Mouse (Mus musculus) hindbrain, postnatal 0 days (tissue): ENCODE results near the gene Fgd1. TPM values are rescaled to one million over a fixed set of nuclear protein-coding genes. Genes with fewer than 3 reads are reported as not detected.

Experiments used
- ATAC-seq: fragments of 200-750 bp; cut with Nextera tagmentation; 2 replicates; pipeline ENCODE4 v1.8.0; 2017; ENCODE audit warnings: mild to moderate bottlenecking, moderate TSS enrichment, moderate library complexity
- DNase-seq: peaks from one replicate; pipeline ENCODE4 v3.0.0-alpha.2; 2015; ENCODE audit warnings: low spot score
- H3K27ac ChIP-seq: fragments of 300-500 bp; sonication (generic); 2 replicates; pipeline ENCODE4 v1.5.1; 2014; ENCODE audit warnings: mild to moderate bottlenecking
- H3K27me3 ChIP-seq: fragments of 300-500 bp; sonication (generic); 2 replicates; pipeline ENCODE4 v1.6.1; 2014; ENCODE audit warnings: low read length, mixed read lengths; ENCODE audit not compliant: insufficient read depth
- H3K36me3 ChIP-seq: fragments of 300-500 bp; sonication (generic); 2 replicates; pipeline ENCODE4 v1.6.1; 2014; ENCODE audit warnings: low read length, mixed read lengths; ENCODE audit not compliant: insufficient read depth
- H3K4me1 ChIP-seq: fragments of 300-500 bp; sonication (generic); 2 replicates; pipeline ENCODE4 v1.6.1; 2014; ENCODE audit warnings: antibody characterized with exemption, low read length, mixed read lengths; ENCODE audit not compliant: insufficient read depth
- H3K4me2 ChIP-seq: fragments of 300-500 bp; sonication (generic); 2 replicates; pipeline ENCODE4 v1.6.1; 2014; ENCODE audit warnings: low read depth, mild to moderate bottlenecking, low read length, moderate library complexity, mixed read lengths
- H3K4me3 ChIP-seq: fragments of 300-500 bp; sonication (generic); 2 replicates; pipeline ENCODE4 v1.5.1; 2014; ENCODE audit warnings: low read length
- H3K9ac ChIP-seq: fragments of 300-500 bp; sonication (generic); replicated peaks from 2 replicates; pipeline ENCODE4 v1.6.1; 2014; ENCODE audit warnings: mild to moderate bottlenecking, low read length, moderate library complexity, mixed read lengths
- H3K9me3 ChIP-seq: fragments of 300-500 bp; sonication (generic); 2 replicates; pipeline ENCODE4 v1.6.1; 2016; ENCODE audit warnings: low read length, mixed read lengths
- CTCF ChIP-seq: IDR thresholded peaks from 2 replicates; pipeline ENCODE4 v1.5.1; 2016; ENCODE audit warnings: antibody characterized with exemption, control low read depth, low read depth
- WGBS: fragments of 180-500 bp; shearing (Covaris S2); extraction: QIAGEN DNeasy Blood & Tissue Kit; methylation state at CpG from one replicate; pipeline ENCODE4 v1.1.7; 2014; 5-methylcytosine and 5-hydroxymethylcytosine counted together
- polyA plus RNA-seq: library from polyadenylated mRNA; unstranded; fragments of >200 nt; fragmentation: Nextera tagmentation; extraction: Ambion mirVana; gene quantifications from 2 replicates; pipeline ENCODE4 v1.2.1, GENCODE M21; 2015
- total RNA-seq: library from RNA; depleted of rRNA; stranded (reverse); fragments of >200 nt; gene quantifications from 2 replicates; pipeline ENCODE4 v1.2.3, GENCODE M21; 2014

Gene Fgd1
- total and polyA plus RNA-seq, 2 experiments from 2014 or later = 12.7 to 46.3 TPM

DNA sequence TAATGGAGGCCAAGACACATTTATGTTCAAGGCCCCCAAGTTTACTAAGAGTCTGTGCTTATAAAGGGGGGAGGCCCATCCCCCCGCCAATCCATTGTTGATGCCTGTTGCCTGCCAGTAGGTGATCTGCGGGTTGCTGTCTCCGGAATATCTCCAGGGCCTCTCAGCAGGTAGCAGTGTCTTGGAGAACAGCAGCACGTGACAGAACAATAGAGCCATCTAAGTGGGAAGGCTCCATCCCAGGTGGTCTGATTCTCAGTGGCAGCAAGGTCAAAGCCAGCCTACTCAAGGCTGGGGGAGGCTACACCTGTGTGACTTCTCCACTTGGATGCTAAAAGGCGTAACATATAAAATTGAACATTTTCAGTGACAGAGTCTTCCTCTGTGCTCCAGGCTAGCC lies 4.7 kb upstream of the Fgd1 start:
- Histone ChIP-seq H3K9ac (no peak overlapping the region), H3K9me3 (no peaks in the 10 kb centered on the region), H3K27ac (no peak overlapping the region), H3K36me3 (no peaks in the 10 kb centered on the region), H3K4me3 (no peak overlapping the region), H3K4me1 (no peaks in the 10 kb centered on the region), H3K27me3 (no peaks in the 10 kb centered on the region), H3K4me2 (no peak overlapping the region)
- DNase-seq = no peak
- TF ChIP-seq CTCF = no peak
- WGBS = 44% methylated on average over 5 of the region's 5 CpGs
- ATAC-seq = no peak

GRCm38 (mm10) chrX:151046321-151046720 lies 371 bp downstream of the Fgd1 start:
- peak overlapping the region; percentile 62 for H3K4me3 ChIP-seq
- H3K4me2 ChIP-seq = peak overlapping the region; percentile 58
- H3K9ac ChIP-seq = peak overlapping the region; percentile 79
- peak; percentile 36; the same call in 1 of the 2 replicates for ATAC-seq
- DNase-seq = peak; percentile 21
- H3K27ac ChIP-seq = peak overlapping the region; percentile 90
- no peaks in the 10 kb centered on the region for H3K9me3 ChIP-seq
- 46% methylated on average over 11 of the region's 11 CpGs for WGBS
- TF ChIP-seq CTCF = no peak
- H3K27me3 ChIP-seq = no peaks in the 10 kb centered on the region
- no peaks in the 10 kb centered on the region for H3K36me3 ChIP-seq
- H3K4me1 ChIP-seq = no peaks in the 10 kb centered on the region

DNA sequence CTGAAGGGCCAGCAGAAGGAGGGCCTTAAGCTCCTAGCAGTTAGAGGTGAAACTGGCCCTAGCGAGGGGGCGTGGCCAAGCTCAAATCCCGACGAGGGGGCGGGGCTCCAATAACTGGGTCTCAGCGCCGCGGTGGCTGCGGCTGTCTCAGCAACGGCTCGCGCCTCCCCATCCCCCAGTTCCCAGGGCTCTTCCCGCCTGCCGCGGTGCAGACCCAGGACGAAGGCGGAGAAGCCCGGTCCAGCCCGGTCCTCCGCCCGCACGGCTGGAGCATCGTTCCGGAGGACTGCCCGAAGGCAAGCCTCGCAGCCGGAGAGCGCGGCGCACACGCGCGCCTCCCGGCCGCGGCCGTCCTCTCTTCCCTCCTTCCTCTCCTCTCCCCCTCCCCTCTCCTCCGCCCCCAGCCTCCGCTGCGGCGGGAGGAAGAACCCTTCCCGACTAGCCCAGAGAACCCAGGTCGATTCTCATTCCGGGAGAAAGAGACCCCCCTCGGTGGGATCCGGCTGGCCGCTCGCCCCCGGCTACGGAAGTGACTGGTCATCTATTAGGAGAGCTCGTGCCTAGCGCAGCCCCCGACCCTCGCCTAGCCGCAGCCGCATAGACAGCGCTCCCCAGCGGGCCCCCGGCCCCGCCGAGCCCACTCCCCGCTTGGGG lies 954 bp downstream of the Fgd1 start:
- peak overlapping the region; percentile 90 for H3K27ac ChIP-seq
- 36% methylated on average over 48 of the region's 62 CpGs for WGBS

GRCm38 (mm10) chrX:151047431-151048058 lies 1.6 kb downstream of the Fgd1 start:
- Histone ChIP-seq H3K9ac (peak overlapping the region; percentile 79), H3K27ac (peak overlapping the region; percentile 90), H3K27me3 (no peaks in the 10 kb centered on the region), H3K4me1 (no peaks in the 10 kb centered on the region), H3K36me3 (no peaks in the 10 kb centered on the region), H3K9me3 (no peaks in the 10 kb centered on the region), H3K4me3 (peak overlapping the region; percentile 62), H3K4me2 (peak overlapping the region; percentile 58)
- 33% methylated on average over 48 of the region's 56 CpGs for WGBS
- DNase-seq = peak; percentile 37
- ATAC-seq = peak; percentile 47
- TF ChIP-seq CTCF = no peak

More for the DNA sequence above, 954 bp downstream of the Fgd1 start:
- ATAC-seq (peak; percentile 92), DNase-seq (peak; percentile 88)
- Histone ChIP-seq H3K36me3 (no peaks in the 10 kb centered on the region), H3K4me3 (peak overlapping the region; percentile 62), H3K4me2 (peak overlapping the region; percentile 58), H3K4me1 (no peaks in the 10 kb centered on the region), H3K27me3 (no peaks in the 10 kb centered on the region), H3K9ac (peak overlapping the region; percentile 79), H3K9me3 (no peaks in the 10 kb centered on the region)
- TF ChIP-seq CTCF = no peak

DNA sequence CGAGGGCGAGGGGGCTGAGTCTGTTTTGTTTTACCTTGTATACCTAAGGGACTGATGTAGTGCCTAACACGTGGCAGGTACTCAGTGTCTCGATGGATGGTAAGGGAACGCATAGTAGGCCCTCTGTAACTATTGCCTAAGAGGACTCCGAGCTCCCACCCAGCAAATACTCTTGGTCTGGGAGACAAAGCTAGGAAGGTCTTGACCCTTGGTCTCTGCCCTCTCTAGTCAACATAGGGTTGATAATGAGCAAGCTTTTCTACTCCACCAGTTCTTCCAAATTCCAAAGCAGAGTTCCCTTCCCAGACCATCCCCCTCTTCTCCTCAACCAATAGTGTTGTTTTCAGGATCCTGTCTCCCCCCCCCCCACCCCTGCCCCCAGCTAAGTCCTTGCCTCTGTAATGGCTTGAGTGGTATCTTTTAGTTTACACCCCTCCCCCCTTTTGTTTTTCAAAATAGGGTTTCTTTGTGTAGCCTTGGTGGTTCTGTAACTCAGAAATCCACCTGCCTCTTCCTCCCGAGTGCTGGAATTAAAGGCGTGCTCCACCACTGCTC lies 3.8 kb downstream of the Fgd1 start:
- Histone ChIP-seq H3K27ac (no peak overlapping the region), H3K27me3 (no peaks in the 10 kb centered on the region), H3K9ac (no peak overlapping the region), H3K9me3 (no peaks in the 10 kb centered on the region), H3K4me3 (no peak overlapping the region), H3K4me2 (peak overlapping the region; percentile 58), H3K36me3 (no peaks in the 10 kb centered on the region), H3K4me1 (no peaks in the 10 kb centered on the region)
- WGBS = 54% methylated on average over 8 of the region's 8 CpGs
- TF ChIP-seq CTCF = no peak
- no peak for DNase-seq
- ATAC-seq = no peak

- no peak overlapping the region; the same call in 1 of the 2 replicates for H3K4me2 ChIP-seq
- no peaks in the 10 kb centered on the region for H3K9me3 ChIP-seq
- no peak for TF ChIP-seq CTCF
- no peaks in the 10 kb centered on the region for H3K4me1 ChIP-seq
- DNase-seq (no peak), ATAC-seq (no peak)
- H3K36me3 ChIP-seq = no peaks in the 10 kb centered on the region
- no peak overlapping the region for H3K27ac ChIP-seq
- no peak overlapping the region for H3K9ac ChIP-seq
- 61% methylated on average over 7 of the region's 7 CpGs for WGBS
- no peak overlapping the region for H3K4me3 ChIP-seq
- no peaks in the 10 kb centered on the region for H3K27me3 ChIP-seq
These were observed 4.4 kb downstream of the Fgd1 start for GRCm38 (mm10) chrX:151050337-151050736.

- H3K9ac ChIP-seq = no peak overlapping the region
- no peak for TF ChIP-seq CTCF
- H3K9me3 ChIP-seq = no peaks in the 10 kb centered on the region
- 57% methylated on average over 5 of the region's 6 CpGs for WGBS
- no peak overlapping the region for H3K4me2 ChIP-seq
- ATAC-seq (no peak), DNase-seq (no peak)
- H3K27me3 ChIP-seq = no peaks in the 10 kb centered on the region
- no peaks in the 10 kb centered on the region for H3K36me3 ChIP-seq
- H3K4me3 ChIP-seq = no peak overlapping the region
- no peaks in the 10 kb centered on the region for H3K4me1 ChIP-seq
- no peak overlapping the region for H3K27ac ChIP-seq
These were observed 8.5 kb downstream of the Fgd1 start for GRCm38 (mm10) chrX:151054489-151054888.
